Mouse (Mus musculus) CH12.LX (cell line): ENCODE data around the gene Cxxc4.

Experiments used
- CTCF ChIP-seq, 2 experiments: IDR thresholded peaks in 1 of 2; conservative IDR thresholded peaks in 1 of 2; 2 replicates each; pipeline ENCODE4 v1.5.1; 2011 to 2012; ENCODE audit warnings: low read depth in 2 of 2, low read length in 2 of 2, improper control_type of control experiment in 1 of 2, inconsistent platforms in 1 of 2, mild to moderate bottlenecking in 1 of 2, moderate library complexity in 1 of 2
- POLR2A ChIP-seq: IDR thresholded peaks from 2 replicates; pipeline ENCODE4 v1.6.1; 2011; ENCODE audit warnings: low read depth, mild to moderate bottlenecking, improper control_type of control experiment, low read length
- ZKSCAN1 ChIP-seq: IDR thresholded peaks from 2 replicates; pipeline ENCODE4 v1.6.1; 2012; ENCODE audit warnings: low read depth, inconsistent platforms, low read length, improper control_type of control experiment, borderline replicate concordance

DNA sequence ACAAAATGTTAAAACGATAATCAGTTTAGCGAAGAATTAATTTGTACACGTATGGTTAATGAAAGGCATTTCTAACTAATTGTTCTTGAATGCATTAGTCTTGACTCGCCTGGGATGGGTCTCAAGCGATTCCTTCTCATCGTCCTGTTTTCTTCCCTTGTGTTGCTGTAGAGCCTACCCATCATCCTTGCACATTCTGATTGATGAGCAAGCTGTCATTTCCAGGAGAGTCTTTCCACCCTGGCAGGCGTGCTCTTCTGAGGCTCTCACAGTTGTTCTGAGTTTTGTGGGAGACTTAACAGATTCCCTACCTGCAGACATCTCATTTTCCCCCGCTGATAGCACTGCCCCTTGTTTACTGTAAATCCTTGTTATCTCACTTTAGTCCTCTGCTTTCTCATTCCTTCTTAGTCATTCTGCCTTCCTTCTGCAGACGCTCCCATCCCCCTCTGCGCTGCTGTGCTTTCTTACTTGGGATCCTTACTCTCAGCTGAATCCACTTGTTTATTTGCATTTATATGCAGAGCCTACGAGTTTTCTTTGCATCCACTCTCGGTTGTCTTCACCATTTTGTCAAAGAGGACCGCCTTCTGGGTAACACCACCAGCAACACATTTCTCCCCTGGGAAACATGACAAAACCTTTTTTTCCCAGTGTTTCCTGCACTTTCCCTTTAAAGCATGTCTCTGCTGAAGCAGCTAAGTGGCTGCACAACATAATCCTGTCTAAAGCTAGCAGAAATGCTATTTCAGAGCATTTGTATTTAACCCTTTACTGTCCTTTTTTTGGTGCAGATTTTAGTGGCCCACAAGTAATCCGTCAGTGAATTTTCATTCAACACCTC lies 45.5 kb downstream of the Cxxc4 start:
- TF ChIP-seq CTCF (conservative IDR thresholded peaks at IDR 0.05 in 1 of 2, IDR thresholded peaks at IDR 0.05 in 1 of 2; ENCODE audit: low read depth in 2 of 2, low read length in 2 of 2): no peak
- no peak for TF ChIP-seq ZKSCAN1
- TF ChIP-seq POLR2A: no peak
